Mouse (Mus musculus): ENCODE measurements at regions not wholly inside any gene's neighbourhood (a gene's known extent, or its start where the extent isn't known, plus 50 kb on each side); places are given as distances from the start of the nearest gene placed in this dataset.
"Not testable (repeated sequence)": the region's sequence is repeated elsewhere in the genome, so short reads cannot be mapped to it uniquely, and the experiment has no call there.

- Histone ChIP-seq H3K27me3 (replicated peaks) (no peaks in the 10 kb centered on the region), H3K36me3 (no peaks in the 10 kb centered on the region), H3K27ac (no peak overlapping the region), H3K4me3 (replicated peaks) (no peak overlapping the region), H3K9me3 (no peaks in the 10 kb centered on the region), H3K4me1 (replicated peaks) (no peaks in the 10 kb centered on the region), H3K4me2 (replicated peaks) (no peak overlapping the region), H3K9ac (no peak overlapping the region)
- WGBS, result 80% methylated on average over 3 of the region's 3 CpGs
- no peak for ATAC-seq
These were observed 90.7 kb upstream of the Tcerg1l start for GRCm38 (mm10) chr7:138488201-138488720.

DNA sequence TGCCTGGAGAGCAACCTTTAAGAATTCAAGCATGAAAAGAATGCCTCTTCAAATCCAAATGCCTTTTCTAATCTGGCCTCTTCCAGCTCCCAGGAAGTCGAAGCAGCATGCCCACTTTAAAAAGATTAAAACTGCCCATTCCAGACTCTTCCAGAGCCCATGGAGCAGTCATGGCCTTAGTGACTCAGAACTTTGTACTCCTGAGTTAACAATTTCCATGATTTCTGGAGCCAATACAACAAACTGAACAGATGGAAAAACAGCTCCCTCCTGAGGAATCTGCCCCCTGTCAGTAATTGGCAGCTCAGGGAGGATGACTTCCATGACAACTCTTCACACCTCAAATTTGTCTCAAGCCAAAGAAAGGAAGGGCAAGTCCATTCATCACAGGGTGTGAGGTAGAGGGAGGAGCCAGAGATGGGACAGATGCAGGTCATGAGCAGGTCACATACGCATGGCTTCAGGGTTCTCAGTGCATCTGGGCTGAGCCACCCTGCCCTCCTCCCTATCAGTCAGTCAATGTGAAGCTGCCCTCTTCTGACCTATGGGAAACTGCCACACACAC lies 75.4 kb upstream of the Tcerg1l start:
- no peak overlapping the region for H3K27ac ChIP-seq
- no peaks in the 10 kb centered on the region for H3K36me3 ChIP-seq
- no peak overlapping the region for H3K9ac ChIP-seq
- no peak overlapping the region for H3K4me3 ChIP-seq (replicated peaks)
- WGBS, result 69% methylated on average over 2 of the region's 2 CpGs
- no peaks in the 10 kb centered on the region for H3K4me1 ChIP-seq (replicated peaks)
- ATAC-seq, result no peak
- H3K9me3 ChIP-seq, result no peaks in the 10 kb centered on the region
- H3K27me3 ChIP-seq (replicated peaks), result no peaks in the 10 kb centered on the region
- no peak overlapping the region for H3K4me2 ChIP-seq (replicated peaks)

DNA sequence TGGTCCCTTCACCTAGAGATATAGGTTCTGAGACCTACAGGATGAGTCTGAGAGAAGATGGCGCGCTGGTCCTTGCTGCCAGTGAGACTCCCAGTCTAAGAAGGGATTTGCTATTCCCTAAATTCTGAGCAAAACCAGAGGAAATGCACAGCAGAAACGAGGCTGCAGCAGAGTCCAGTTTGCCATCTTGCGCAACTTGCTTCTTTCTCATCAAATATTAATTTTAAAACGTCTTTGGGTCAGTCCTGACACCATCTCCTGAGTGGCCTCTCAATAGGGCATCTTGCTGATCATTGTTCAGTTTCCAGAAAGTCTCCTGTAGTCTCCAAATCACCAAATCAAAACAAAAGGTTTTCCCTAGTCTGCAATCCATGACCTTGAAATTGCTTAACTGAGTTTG lies 74.8 kb upstream of the Tcerg1l start:
- ATAC-seq, result no peak
- Histone ChIP-seq H3K9ac (no peak overlapping the region), H3K27ac (no peak overlapping the region), H3K9me3 (no peaks in the 10 kb centered on the region), H3K36me3 (no peaks in the 10 kb centered on the region), H3K4me1 (replicated peaks) (no peaks in the 10 kb centered on the region), H3K27me3 (replicated peaks) (no peaks in the 10 kb centered on the region), H3K4me3 (replicated peaks) (no peak overlapping the region), H3K4me2 (replicated peaks) (no peak overlapping the region)
- 83% methylated on average over 5 of the region's 5 CpGs for WGBS

DNA sequence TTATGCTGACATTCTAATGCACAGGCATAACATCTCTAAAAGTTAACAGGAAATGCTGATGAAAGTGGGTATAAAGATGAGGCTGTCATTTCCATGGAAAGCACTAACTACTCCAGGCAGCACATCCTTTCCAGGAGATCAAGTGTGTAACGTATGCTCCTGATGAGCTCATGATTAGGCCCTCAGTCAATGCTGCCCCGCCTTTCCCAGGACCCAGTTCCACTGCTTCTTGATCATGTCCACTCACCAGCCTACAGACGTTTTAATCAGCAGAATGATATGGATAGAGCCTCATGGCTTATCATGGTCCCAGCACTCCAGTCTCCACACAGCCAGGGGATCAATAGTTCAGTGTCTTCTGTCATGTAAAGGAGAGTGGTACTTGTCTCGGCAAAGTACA lies 71.7 kb upstream of the Tcerg1l start:
- Histone ChIP-seq H3K4me3 (replicated peaks) (no peak overlapping the region), H3K4me2 (replicated peaks) (no peak overlapping the region), H3K27me3 (replicated peaks) (no peaks in the 10 kb centered on the region), H3K4me1 (replicated peaks) (no peaks in the 10 kb centered on the region), H3K27ac (no peak overlapping the region), H3K9me3 (no peaks in the 10 kb centered on the region), H3K36me3 (no peaks in the 10 kb centered on the region), H3K9ac (no peak overlapping the region)
- WGBS, result 74% methylated on average over 4 of the region's 4 CpGs
- no peak for ATAC-seq

DNA sequence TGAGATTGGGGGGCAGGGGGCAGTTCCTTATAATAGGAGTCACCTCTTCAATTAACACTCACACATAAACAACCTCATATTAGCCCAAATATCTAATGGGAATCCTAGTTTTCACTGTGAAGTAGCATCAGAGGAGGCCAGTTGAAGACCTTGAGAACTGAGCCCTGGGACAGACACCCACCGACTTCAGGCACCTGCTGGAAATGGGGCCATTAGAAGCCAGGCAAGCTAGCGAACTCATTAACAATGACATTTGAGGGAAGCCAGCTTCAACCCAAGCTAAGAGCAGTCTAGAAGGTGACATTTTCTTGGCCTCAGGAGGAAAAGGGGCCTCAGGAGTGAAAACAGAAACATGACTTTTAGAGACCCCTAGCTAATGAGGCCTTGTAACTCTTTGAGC lies 70.9 kb upstream of the Tcerg1l start:
- no peak overlapping the region for H3K4me3 ChIP-seq (replicated peaks)
- no peak overlapping the region for H3K27ac ChIP-seq
- 68% methylated on average over 2 of the region's 2 CpGs for WGBS
- no peaks in the 10 kb centered on the region for H3K4me1 ChIP-seq (replicated peaks)
- ATAC-seq, result no peak
- no peak overlapping the region for H3K4me2 ChIP-seq (replicated peaks)
- no peaks in the 10 kb centered on the region for H3K36me3 ChIP-seq
- no peak overlapping the region for H3K9ac ChIP-seq
- no peaks in the 10 kb centered on the region for H3K27me3 ChIP-seq (replicated peaks)
- no peaks in the 10 kb centered on the region for H3K9me3 ChIP-seq

DNA sequence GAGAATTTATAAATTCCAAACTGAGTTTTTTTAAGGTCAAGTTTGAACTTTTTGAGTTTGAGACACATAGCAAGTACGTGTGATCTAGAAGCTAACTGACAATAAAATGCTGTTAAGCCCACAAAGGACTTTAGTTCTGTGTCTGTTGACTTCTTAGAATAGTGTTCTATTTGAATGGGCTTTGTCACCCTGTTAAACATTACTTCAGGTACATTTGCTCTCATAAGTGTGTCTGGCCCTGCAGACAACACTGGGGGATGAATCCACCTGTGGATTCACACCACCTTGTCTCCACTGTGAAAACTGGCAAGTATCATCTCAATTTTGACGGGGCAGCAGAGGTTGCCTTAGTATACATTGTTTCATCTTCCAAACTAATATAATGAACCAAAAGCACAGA lies 70.5 kb upstream of the Tcerg1l start:
- ATAC-seq, result no peak
- Histone ChIP-seq H3K4me2 (replicated peaks) (no peak overlapping the region), H3K4me3 (replicated peaks) (no peak overlapping the region), H3K36me3 (no peaks in the 10 kb centered on the region), H3K9ac (no peak overlapping the region), H3K9me3 (no peaks in the 10 kb centered on the region), H3K27ac (no peak overlapping the region), H3K27me3 (replicated peaks) (no peaks in the 10 kb centered on the region), H3K4me1 (replicated peaks) (no peaks in the 10 kb centered on the region)
- 75% methylated on average over 2 of the region's 2 CpGs for WGBS

DNA sequence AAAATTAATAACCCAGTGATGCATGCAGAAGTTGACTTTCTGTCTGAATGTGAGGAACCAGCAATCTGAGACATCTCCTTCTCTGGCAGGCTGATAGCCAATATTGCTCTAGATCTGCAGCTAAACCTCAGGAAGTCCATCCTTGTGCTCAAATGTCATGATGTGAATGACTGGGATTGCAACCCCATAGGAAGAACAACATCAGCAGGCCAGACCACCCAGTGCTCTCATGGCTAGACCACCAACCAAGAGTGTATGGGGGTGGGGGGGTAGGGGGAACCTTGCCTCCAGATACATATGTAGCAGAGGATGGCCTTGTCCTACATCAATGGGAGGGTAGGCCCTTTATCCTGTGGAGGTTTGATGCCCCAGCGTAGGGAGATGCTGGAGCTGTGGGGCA lies 69.9 kb upstream of the Tcerg1l start:
- Histone ChIP-seq H3K4me2 (replicated peaks) (no peak overlapping the region), H3K36me3 (no peaks in the 10 kb centered on the region), H3K9me3 (no peaks in the 10 kb centered on the region), H3K9ac (no peak overlapping the region), H3K27ac (no peak overlapping the region), H3K4me1 (replicated peaks) (no peaks in the 10 kb centered on the region), H3K27me3 (replicated peaks) (no peaks in the 10 kb centered on the region), H3K4me3 (replicated peaks) (no peak overlapping the region)
- ATAC-seq, result no peak
- WGBS, result 79% methylated on average over 1 of the region's 1 CpGs

GRCm38 (mm10) chr7:138457964-138458363 lies 60.4 kb upstream of the Tcerg1l start:
- H3K27ac ChIP-seq, result no peak overlapping the region
- H3K9me3 ChIP-seq, result no peaks in the 10 kb centered on the region
- no peak overlapping the region for H3K9ac ChIP-seq
- H3K36me3 ChIP-seq, result no peaks in the 10 kb centered on the region
- H3K4me3 ChIP-seq (replicated peaks), result no peak overlapping the region
- ATAC-seq, result no peak
- 61% methylated on average over 7 of the region's 7 CpGs for WGBS
- H3K4me2 ChIP-seq (replicated peaks), result no peak overlapping the region
- no peaks in the 10 kb centered on the region for H3K4me1 ChIP-seq (replicated peaks)
- H3K27me3 ChIP-seq (replicated peaks), result no peaks in the 10 kb centered on the region

DNA sequence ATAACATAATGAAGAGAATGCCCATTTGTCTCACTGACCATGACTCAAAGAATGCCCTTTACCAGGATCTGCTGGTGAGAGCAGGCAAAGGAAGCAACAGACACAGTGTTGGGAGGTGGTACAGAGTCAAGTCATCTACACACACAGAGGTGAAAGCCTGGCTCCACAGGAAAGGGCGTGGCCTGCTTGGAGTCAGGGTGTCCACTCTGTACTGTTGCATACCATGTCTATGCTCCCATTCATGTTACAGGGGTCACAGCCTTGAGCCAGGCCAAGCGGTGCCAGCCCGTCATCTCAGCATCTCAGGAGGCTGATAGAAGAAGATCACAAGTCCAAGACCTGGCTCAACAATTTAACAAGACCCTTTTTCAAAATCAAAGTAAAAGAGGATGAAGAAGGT lies 57.8 kb upstream of the Tcerg1l start:
- no peak overlapping the region for H3K27ac ChIP-seq
- no peak overlapping the region for H3K4me3 ChIP-seq (replicated peaks)
- no peaks in the 10 kb centered on the region for H3K36me3 ChIP-seq
- ATAC-seq, result no peak
- no peak overlapping the region for H3K4me2 ChIP-seq (replicated peaks)
- H3K4me1 ChIP-seq (replicated peaks), result no peaks in the 10 kb centered on the region
- H3K9me3 ChIP-seq, result no peaks in the 10 kb centered on the region
- WGBS, result 92% methylated on average over 3 of the region's 3 CpGs
- no peaks in the 10 kb centered on the region for H3K27me3 ChIP-seq (replicated peaks)
- no peak overlapping the region for H3K9ac ChIP-seq

GRCm38 (mm10) chr7:138454498-138455225 lies 57.1 kb upstream of the Tcerg1l start:
- H3K4me3 ChIP-seq (replicated peaks); H3K27ac ChIP-seq; H3K27me3 ChIP-seq (replicated peaks); H3K36me3 ChIP-seq; H3K4me1 ChIP-seq (replicated peaks); ATAC-seq; H3K9ac ChIP-seq; H3K9me3 ChIP-seq: not testable (repeated sequence)
- H3K4me2 ChIP-seq (replicated peaks), result 0 out of 2 replicates have a peak overlapping the region, but pooled peaks have one; percentile 6
- WGBS, result 39% methylated on average over 14 of the region's 14 CpGs

DNA sequence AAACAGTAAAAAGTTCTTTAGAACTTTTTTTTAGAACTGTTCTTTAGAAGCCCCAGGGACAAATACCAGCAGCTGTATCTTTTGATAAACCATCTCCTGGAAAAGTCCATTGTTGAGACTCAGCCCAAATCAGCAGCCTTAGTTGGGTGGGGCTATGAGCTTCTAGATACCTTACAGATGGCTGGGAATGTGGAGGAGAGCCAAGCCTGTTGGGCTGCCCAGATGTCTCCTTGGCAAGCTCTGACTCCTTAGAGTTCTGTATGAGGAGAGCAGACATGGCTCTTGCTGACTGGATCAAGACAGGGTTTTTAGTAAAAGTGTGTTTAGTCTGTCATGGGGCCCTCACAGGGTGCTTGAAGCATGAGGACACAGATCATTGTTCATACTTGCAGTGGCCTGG lies 53.8 kb upstream of the Tcerg1l start:
- Histone ChIP-seq H3K27ac (no peak overlapping the region), H3K4me1 (replicated peaks) (no peaks in the 10 kb centered on the region), H3K9ac (no peak overlapping the region), H3K4me2 (replicated peaks) (no peak overlapping the region), H3K27me3 (replicated peaks) (no peaks in the 10 kb centered on the region), H3K36me3 (no peaks in the 10 kb centered on the region), H3K4me3 (replicated peaks) (no peak overlapping the region), H3K9me3 (no peaks in the 10 kb centered on the region)
- no peak for ATAC-seq

GRCm38 (mm10) chr7:138448519-138448918 lies 51.0 kb upstream of the Tcerg1l start:
- no peaks in the 10 kb centered on the region for H3K9me3 ChIP-seq
- no peaks in the 10 kb centered on the region for H3K36me3 ChIP-seq
- H3K4me3 ChIP-seq (replicated peaks), result no peak overlapping the region
- no peak overlapping the region for H3K9ac ChIP-seq
- H3K27me3 ChIP-seq (replicated peaks), result no peaks in the 10 kb centered on the region
- no peak overlapping the region for H3K27ac ChIP-seq
- ATAC-seq, result no peak
- H3K4me2 ChIP-seq (replicated peaks), result no peak overlapping the region
- 84% methylated on average over 7 of the region's 7 CpGs for WGBS
- no peaks in the 10 kb centered on the region for H3K4me1 ChIP-seq (replicated peaks)

All from intestine, embryonic 15.5 days (tissue).